ENCODE assay signal across 9 mouse cellular contexts in genomic region chr5:113491552-113491951, GRCm38 (mm10). TPM values are rescaled to one million over a fixed set of nuclear protein-coding genes. Genes with fewer than 3 reads are reported as not detected.
DNase-seq lines count a peak whose midpoint lies in the region; ATAC-seq and TF ChIP-seq lines count a peak whose summit lies in the region.
"Had no signal": no experiment of that assay in that cellular context is flagged by ENCODE, and none has a peak within 500 bp of the region (broad histone marks: within the 10 kb centered on the region; RNA-seq: fewer than 3 reads in every experiment).

No protein-coding gene starts in this region.

- no peak for ATAC-seq in cerebellum, adult (ENCODE audit: insufficient number of reproducible peaks, low FRiP score, low TSS enrichment)
- ATAC-seq in forebrain, embryonic 14.5 days = no peak
- no peak for ATAC-seq in limb, embryonic 15.5 days (ENCODE audit: insufficient number of reproducible peaks, low FRiP score, low TSS enrichment, low read depth)

- no peak overlapping the region for H3K27ac ChIP-seq in forebrain, embryonic 14.5 days (ENCODE audit: low read depth, low read length)
- no peak overlapping the region for H3K27ac ChIP-seq in limb, embryonic 15.5 days

- peaks cover 55% of the 10 kb centered on the region for H3K27me3 ChIP-seq in E14TG2a.4 (ENCODE audit: insufficient read depth, low read length)
- H3K27me3 ChIP-seq in forebrain, embryonic 14.5 days (replicated peaks; ENCODE audit: control insufficient read depth, insufficient read depth, low read length) = 0 out of 2 replicates have a peak, but pooled peaks cover 10% of the 10 kb centered on the region
- peaks cover 33% of the 10 kb centered on the region for H3K27me3 ChIP-seq in limb, embryonic 15.5 days

- DNase-seq in cerebellum, adult 9-10 months = peak; percentile 76
- no peak for DNase-seq in forebrain, embryonic 14.5 days (ENCODE audit: low spot score)
- DNase-seq in liver = no peak
- no peak for DNase-seq in spleen, postnatal 14 days (ENCODE audit: low spot score in 2 of 2)
- no peak for DNase-seq in adrenal gland, postnatal 36 days
- DNase-seq: kidney, adult 8-10 months had no signal

- no peaks in the 10 kb centered on the region for H3K36me3 ChIP-seq in E14TG2a.4 (ENCODE audit: insufficient read depth, low read length)
- no peaks in the 10 kb centered on the region for H3K36me3 ChIP-seq in forebrain, embryonic 14.5 days (ENCODE audit: control insufficient read depth, insufficient read depth, low read length)
- no peaks in the 10 kb centered on the region for H3K36me3 ChIP-seq in limb, embryonic 15.5 days

- H3K9me3 ChIP-seq in E14TG2a.4 (ENCODE audit: low read length) = no peaks in the 10 kb centered on the region
- no peaks in the 10 kb centered on the region for H3K9me3 ChIP-seq in forebrain, embryonic 14.5 days (replicated peaks; ENCODE audit: control insufficient read depth, low read length)
- H3K9me3 ChIP-seq in limb, embryonic 15.5 days = no peaks in the 10 kb centered on the region

- H3K4me3 ChIP-seq in E14TG2a.4 (replicated peaks; ENCODE audit: low read length) = peak overlapping the region; percentile 81
- H3K4me3 ChIP-seq in forebrain, embryonic 14.5 days (ENCODE audit: low read depth, low read length) = peak overlapping the region; percentile 53
- peak overlapping the region; percentile 58 for H3K4me3 ChIP-seq in limb, embryonic 15.5 days

- H3K9ac ChIP-seq in forebrain, embryonic 14.5 days (ENCODE audit: low read length) = peak overlapping the region; percentile 81
- H3K9ac ChIP-seq in limb, embryonic 15.5 days = no peak overlapping the region; the same call in 1 of the 2 replicates

- H3K4me2 ChIP-seq in forebrain, embryonic 14.5 days (ENCODE audit: low read length) = peak overlapping the region; percentile 89
- peak overlapping the region; percentile 72 for H3K4me2 ChIP-seq in limb, embryonic 15.5 days

- TF ChIP-seq CTCF in E14TG2a.4 (conservative IDR thresholded peaks at IDR 0.05; ENCODE audit: low read length) = no peak

- whole genome bisulfite sequencing in forebrain, embryonic 14.5 days = 80% methylated on average over 4 of the region's 4 CpGs
- WGBS in limb, embryonic 15.5 days = 58% methylated on average over 4 of the region's 4 CpGs

- H3K4me1 ChIP-seq in E14TG2a.4 (replicated peaks; ENCODE audit: low read depth, low read length) = peaks cover 43% of the 10 kb centered on the region
- peaks cover 16% of the 10 kb centered on the region for H3K4me1 ChIP-seq in forebrain, embryonic 14.5 days (ENCODE audit: control insufficient read depth, insufficient read depth, low read length)
- peaks cover 40% of the 10 kb centered on the region for H3K4me1 ChIP-seq in limb, embryonic 15.5 days

RNA-seq across cellular contexts. Expression of gene Wscd2, which starts 1.4 kb away (rescaled TPM):
- polyA plus RNA-seq in forebrain, embryonic 14.5 days (2014; fragmentation: Nextera tagmentation; extraction: Ambion mirVana) = 3.4 and 5.3 TPM in 2 replicates
- 9.1 and 11.0 TPM in 2 replicates for polyA plus RNA-seq in limb, embryonic 15.5 days (2015; fragmentation: Nextera tagmentation; extraction: Ambion mirVana)
- 1 to 10 TPM; 2.7 to 4.6 TPM for total RNA-seq in adrenal gland, postnatal 36 days (2021)
